Mouse (Mus musculus): ENCODE data around the gene Abhd16a.
"Not testable (repeated sequence)": the region's sequence is repeated elsewhere in the genome, so short reads cannot be mapped to it uniquely, and the experiment has no call there.

The Abhd16a gene

DNA sequence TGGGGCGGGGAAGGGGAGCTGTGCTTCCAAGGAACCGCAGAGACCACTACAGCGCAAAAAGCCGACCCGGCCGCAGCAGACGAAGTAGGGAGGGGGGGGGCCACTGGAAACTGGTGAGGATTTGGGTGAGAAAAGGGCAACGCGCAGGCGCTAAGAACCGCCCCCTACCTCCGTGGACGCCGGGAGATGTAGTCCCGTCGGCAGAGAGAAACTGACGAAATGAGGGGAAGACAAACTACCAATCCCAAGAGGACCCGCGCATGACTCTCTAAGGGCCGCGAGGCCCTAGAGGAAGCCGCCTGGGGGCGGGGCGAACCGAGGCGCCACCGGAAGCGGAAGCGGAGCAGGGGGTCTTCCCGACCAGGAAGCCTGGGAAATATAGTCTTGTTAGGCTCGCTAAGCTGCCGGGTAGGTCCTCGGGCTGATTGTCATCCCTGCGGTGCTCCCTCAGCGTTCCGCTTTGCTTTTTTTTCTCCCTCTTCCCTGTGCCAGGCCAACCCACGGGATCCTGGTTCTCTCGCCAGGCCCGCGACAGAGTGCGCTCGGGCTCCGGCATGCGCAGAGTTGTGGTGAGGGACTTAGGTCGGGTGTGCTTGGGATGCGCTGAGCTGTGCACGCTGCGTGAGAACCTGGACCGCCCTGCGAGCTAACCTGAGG is 32.2 kb downstream of the Abhd16a start, which contains the start of gene Gpank1:
Gene Gpank1 (plus strand): TSS at position 313 of the 657 bp plus-strand sequence.
- DNase-seq (ENCODE audit: low spot score): peak; percentile 91

DNA sequence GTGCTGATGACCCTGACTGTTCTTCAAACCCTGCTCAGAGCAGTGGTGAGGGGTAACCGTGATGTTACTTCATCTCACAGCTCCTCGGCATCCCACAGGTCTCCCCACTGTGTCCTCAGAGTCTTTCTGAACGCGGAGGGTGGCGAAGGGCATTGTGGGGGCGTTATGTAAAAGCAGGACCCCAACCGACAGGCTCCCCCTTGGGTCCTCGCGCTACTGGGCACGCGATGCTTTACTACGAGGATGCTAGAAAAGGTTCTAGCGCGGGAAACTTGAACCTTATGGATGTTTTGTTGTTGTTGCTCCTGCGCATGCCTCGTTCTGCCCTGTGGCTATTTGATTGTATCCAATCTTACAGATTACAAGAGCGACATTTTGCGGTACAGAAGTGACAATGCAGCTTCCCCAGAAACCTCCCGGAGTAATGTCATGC is 32.8 kb downstream of the Abhd16a start, which contains the start of gene Csnk2b:
Gene Csnk2b (minus strand): TSS at position 183 of the 433 bp plus-strand sequence.
- DNase-seq (ENCODE audit: low spot score): no peak

DNA sequence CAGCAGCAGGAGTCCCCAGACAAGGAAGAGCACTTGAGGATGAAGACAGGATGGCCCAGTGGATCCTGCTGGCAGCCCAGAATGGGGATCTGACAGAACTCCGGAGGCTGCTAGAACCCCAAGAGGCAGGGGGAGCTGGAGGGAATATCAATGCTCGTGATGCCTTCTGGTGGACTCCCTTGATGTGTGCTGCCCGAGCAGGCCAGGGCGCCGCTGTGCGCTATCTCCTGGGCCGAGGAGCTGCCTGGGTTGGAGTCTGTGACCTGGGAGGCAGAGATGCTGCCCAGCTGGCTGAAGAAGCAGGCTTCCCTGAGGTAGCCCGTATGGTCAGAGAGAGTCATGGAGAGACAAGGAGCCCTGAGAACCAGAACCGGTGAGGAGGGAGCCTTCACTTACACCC is 34.2 kb downstream of the Abhd16a start:
- not testable (repeated sequence) for DNase-seq (ENCODE audit: low spot score)

DNA sequence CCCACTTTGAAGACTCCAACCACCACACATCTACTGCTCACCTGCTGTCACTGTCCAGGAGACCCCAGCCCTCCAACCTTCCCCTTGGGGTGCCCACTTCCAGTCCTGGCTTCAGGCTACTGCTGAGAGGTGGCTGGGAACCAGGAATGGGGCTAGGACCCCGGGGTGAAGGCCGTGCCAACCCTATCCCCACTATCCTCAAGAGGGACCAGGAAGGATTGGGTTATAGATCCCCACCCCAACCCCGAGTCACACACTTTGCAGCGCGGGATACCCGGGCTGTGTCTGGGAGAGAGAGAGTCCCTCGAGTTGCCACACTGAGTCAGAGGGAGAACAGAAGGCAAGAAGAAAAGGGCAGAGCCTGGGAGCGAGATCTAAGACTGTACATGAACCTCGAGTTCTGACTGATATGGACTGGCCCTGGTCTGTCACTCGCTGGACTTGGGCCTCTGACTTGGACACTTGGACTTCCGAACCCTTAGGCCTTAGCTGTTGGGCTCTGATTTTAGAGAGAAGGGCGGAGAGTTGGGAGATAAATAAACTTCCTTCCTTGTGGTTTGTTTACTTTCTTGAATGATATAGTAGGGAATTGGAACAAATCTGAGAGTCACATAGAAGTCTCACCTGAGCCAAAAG is 35.3 kb downstream of the Abhd16a start:
- DNase-seq (ENCODE audit: low spot score): not testable (repeated sequence)

DNA sequence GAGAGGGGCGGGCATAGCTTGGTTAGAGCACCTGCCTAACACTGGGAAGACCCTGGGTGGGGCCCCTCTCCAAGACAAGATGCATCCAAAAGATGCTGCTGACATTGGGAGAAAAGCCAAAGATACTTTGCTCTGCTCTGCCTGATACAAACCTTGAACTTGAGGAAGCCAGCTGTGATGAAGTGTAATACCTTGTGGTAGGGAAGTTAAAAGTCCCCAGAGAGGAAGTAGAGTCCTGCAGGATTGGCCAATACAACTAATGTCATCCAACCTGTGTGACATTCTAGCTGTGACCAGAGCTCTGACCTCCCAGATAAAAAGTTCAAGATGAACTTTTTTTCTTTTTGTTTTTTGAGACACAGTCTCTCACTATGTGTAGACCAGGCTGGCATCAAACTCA is 36.0 kb downstream of the Abhd16a start:
- no peak for DNase-seq (ENCODE audit: low spot score)

DNA sequence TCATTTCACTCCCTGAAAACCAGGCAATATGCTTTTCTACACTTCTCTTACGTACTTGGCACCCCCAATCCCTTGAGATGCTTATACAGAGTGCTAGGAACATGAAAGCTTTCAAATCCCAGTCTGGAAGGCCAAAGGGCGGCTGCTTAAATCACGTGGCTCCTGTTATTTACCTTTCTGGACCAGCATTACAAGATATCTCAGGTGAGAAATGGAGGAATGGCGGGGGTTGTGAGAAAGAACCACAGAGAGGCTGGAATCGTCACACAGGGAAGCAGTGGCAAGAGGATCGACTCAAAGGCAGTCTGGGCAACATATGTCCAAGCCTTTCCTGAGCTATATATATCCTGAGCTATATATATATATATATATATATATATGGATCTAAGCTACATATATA is 36.5 kb downstream of the Abhd16a start:
- no peak for DNase-seq (ENCODE audit: low spot score)

DNA sequence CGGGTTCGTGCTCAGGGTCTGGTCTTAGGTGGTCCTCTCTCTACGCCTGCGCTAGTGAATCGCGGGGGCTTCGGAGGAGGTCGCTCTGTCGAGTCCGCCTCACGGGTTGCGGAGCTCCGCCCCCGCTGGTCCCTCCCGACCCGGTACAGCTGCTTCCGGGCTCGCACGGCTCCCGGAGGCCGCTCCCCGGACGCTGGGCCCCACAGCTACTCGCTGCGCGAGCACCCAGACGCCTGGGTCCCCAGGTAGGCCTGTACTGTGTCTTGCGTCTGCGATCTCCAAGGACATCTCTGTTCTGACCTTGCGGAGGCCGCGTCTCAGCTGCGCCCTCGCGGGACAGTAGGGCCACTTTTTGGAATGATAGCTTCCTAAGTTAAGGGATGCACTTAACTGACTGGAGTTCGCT is 37.1 kb downstream of the Abhd16a start, which contains the start of gene D17H6S53E:
Gene D17H6S53E (plus strand): TSS at position 168 of the 406 bp plus-strand sequence.
- DNase-seq (ENCODE audit: low spot score): peak; percentile 61

DNA sequence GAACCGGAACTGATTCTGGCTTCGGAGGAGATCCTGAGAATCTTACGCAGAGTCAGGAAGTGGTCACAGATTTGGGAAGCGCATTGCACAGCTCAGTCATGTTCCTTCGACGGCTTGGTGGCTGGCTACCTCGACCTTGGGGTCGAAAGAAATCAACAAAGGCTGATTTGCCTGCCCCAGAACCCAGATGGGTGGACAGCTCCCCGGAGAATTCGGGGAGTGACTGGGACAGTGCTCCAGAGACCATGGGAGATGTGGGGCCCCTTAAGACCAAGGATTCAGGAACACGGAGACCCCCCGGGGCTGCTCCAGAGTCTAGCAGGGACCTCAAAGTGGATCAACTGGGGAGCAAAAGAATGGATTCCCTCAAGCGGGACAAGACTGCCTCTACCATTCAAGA is 38.0 kb downstream of the Abhd16a start:
- DNase-seq (ENCODE audit: low spot score): no peak

DNA sequence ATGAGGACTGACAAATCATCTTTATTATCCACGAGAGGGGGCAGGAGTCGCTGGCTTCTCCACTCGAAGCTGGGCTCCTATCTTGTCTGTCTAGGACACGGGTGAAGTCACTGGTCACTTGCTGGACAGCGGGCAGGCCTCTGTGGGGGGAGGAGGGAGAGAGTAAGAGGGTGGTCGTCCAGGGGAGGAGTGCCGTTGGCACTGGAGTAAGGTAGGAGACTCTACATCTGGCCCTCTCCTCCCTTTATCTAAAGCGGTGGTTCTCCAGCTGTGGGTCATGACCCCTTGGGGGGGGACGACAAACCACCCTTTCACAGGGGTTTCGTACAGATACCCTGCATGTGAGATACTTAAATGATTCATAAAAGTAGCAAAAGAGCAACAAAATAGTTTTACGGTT is 39.9 kb downstream of the Abhd16a start:
- no peak for DNase-seq (ENCODE audit: low spot score)

DNA sequence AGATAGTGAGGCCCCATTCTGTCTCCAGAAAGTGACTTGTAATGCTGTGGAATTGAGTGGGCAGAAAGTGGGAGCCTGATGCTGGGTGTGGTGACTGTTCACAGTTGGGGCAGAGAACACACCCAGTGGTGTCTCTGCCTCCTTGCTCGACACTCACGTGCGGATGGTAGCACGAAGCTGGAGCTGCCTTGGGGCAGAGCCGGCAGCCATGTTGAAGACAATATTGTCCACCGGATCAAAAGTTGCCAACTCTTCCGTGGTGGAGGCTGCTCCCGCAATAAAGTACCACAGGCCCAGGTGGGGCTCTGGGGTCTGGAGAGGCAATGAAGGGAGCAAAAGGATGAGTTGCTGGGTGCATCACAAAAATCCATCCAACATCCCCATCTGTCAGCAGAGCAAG is 42.0 kb downstream of the Abhd16a start:
- DNase-seq (ENCODE audit: low spot score): no peak

DNA sequence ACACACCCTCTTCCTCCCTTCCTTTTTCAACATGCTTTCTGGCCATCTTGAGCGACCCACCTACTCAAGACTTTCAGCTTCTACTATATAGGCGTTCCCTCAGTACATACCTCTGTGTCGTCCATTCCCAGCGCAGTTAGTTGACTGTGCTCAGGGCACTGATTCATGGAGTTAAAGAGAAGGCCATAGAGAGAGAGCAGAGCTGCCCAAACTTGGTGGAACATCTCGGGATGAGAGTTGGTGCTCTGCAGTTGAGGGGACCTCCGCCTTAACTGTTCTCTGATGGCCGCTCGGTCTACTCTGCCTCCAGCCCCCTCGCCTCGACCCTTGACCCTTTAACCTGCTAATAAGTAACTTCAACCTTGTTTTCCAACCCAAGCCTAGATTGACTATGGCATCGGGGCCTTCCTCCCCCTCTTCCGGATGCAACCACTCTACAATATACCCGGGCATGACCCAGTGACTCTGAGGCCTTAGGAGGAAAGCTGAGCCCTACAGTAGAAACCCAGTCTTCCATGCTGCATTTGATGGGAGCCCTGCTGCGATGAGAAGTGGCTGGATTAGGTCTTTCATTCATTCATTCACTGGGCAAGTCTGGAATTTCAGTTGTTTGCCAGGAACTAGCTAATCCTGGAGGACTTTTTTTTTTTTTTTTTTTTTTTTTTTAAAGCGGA is 42.6 kb downstream of the Abhd16a start, which contains the start of gene Apom:
Gene Apom (minus strand): TSS at position 551 of the 674 bp plus-strand sequence.
- no peak for DNase-seq (ENCODE audit: low spot score)

DNA sequence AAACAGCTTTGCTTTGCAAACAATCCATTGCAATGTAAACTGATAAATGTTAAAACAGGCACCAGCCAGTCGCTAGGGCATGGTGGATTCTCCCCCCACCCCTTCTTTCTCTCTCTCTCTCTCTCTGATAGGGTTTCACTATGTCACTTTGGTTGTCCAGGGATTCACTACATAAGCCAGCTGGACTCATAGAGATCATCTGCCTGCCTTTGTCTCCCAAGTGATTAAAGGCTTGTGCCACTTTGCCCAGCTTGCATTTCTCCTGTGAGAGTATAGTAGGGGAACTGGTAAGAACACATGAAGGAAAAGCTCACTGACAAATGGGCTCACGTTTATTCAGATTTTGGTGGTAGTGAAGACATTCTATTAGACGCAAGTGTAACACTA is 43.1 kb downstream of the Abhd16a start:
- no peak for DNase-seq (ENCODE audit: low spot score)

DNA sequence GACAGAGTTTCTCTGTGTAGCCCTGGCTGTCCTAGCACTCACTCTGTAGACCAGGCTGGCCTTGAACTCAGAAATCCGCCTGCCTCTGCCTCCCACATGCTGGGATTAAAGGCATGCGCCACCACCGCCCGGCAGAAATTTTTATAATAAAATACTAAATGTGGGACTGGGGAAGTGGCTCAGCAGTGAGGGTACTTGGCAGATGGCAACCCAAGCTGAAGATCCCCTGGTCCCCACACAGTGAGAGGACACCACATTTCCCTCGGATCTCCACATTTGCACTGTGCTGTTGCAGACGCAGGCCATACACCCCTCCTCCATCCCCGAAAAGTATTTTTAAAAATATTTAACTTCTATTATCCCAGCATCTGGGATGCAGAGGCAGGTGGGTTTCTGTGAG is 44.5 kb downstream of the Abhd16a start:
- no peak for DNase-seq (ENCODE audit: low spot score)

DNA sequence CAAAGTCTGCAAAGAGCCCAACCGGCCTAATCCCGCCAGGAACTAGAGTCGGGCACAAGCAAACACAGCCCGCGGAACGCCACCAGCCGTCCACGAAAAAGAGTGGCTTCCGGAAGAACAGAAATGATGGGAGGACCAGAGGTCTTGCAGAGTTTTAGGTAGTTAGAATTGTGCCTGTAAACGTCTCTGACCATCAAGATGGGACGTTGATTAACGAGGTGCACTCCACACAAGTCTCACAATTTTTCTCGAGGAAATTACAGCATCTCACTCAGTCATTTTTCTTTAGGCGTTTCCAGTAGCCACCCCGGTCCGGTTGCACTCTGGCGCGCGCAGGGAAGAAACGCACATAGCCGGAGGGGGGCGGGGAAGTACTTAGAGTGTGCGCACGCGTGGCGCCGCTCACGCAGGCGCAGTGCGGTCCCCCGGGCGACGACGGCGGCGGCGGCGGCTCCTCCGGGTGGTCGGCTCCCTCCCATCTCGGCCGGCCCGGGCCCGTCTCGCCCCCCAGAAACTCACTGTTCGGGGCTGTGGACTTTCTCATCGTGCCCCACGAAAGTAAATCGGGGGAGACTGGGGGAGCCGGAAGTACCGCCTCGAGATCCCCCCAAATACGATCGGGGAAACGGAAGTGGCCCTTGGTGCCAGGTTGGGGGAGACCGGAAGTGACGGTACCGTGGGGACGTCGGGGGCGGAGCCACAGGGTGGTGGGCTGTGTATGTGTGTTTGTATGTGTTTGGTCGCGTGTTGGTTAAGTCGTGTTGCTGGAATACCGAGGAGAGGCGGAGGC is 45.9 kb downstream of the Abhd16a start, which contains the start of gene Bag6:
Gene Bag6 (plus strand): TSS at position 378 of the 790 bp plus-strand sequence.
- DNase-seq (ENCODE audit: low spot score): peak; percentile 95

DNA sequence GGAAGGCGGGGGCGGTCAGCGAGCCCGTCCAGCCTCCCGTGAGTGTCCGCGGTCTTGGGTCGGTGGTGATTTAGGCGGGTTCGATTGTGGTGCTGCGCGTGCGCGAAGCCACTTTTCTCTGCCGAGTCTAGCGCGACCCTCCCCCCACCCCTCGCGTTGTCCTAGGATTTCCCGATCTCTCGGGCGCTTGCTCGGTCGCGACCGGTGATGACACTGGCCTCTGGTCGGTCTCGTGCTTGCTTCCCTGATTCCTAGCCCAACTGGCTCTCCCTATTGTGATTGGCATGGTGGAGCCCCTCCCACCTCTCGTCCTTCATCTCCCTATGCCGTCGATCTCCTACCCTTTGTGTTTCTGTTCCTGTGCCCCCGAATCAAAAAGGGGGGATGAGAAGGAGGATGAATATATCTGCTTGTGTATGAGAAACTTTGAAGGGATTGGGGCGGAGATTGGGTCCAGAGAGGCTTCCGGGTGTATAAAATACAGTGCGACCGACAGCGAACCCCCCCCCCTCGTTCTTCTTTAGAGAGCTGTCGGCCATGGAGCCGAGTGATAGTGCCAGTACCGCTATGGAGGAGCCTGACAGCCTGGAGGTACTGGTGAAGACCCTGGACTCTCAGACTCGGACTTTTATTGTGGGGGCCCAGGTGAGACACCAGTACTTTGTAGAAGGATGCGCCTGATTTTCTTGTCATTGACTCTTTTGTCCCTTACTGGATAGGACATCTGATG is 46.7 kb downstream of the Abhd16a start:
- DNase-seq (ENCODE audit: low spot score): no peak

DNA sequence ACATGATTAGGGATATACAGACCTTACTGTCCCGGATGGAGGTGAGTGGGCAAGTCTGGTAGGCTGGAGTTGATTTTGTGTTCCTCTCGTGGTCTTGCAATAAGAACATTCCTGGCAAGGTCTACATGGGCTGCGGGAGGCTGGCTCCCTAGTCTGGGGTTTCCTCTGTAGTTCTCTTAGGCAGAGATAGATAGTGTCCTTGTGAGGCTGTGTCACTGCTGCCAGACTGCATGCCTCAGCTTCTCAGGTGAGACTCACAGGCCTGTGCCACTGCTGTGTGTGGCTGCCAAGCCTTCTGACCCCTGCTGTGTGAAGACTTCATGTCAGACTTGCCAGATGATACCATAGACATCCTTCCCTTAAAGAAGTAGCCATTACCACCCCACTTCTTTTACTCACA is 50.2 kb downstream of the Abhd16a start:
- no peak for DNase-seq (ENCODE audit: low spot score)

DNA sequence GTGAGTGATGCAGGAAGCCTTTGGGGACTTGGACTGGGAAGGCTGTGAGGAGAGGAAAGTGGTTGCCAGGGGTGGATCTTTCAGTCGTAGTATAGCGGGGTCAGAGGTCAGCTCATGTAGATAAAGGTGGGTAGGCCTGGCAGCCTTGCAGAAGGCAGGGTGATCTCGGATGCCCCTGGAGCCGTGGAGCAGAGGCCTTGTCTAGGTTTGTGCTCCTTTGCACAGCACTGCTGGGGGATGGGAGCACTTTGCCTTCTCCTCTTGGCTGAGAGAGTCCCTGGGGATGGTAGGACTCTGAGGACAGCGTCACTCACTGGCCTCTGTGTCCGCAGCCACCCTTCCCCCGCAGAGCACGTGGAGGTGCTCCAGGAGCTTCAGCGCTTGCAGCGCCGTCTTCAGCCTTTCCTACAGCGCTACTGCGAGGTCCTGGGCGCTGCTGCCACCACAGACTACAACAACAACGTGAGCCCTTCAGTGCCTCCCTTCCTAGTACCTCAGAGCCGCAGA is 51.5 kb downstream of the Abhd16a start:
- no peak for DNase-seq (ENCODE audit: low spot score)

DNA sequence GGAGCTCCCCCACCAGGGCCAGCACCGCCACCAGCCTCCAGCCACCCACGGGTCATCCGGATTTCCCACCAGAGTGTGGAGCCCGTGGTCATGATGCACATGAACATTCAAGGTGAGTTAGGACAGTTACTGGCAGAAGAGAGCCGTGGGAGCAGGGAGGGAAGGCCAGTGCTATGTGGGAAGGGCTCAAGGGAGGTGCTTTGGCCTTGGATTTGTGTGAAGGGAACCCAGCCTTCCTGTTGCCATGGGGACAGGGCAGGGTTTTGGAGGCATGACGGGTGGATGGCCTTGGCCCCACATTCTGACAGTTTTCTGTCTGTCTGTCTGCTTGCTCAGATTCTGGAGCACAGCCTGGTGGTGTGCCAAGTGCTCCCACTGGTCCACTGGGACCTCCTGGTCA is 52.9 kb downstream of the Abhd16a start:
- DNase-seq (ENCODE audit: low spot score): no peak

DNA sequence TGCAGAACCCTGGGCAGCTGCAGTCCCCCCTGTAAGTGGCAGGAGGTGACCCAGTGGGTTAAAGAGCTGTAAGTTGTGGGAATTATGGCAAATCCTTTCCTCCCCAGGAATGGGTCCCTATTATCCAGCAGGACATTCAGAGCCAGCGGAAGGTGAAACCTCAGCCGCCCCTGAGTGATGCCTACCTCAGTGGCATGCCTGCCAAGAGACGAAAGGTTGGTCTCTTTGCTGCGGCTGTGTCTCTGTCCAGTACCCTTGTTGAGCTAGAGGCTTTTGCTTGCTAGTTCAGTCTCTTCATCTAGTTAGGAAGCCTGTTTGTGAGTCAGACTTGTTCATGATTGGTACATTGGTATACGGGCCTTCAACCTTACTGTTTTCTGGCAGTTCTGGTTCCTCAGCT is 57.1 kb downstream of the Abhd16a start:
- no peak for DNase-seq (ENCODE audit: low spot score)

DNA sequence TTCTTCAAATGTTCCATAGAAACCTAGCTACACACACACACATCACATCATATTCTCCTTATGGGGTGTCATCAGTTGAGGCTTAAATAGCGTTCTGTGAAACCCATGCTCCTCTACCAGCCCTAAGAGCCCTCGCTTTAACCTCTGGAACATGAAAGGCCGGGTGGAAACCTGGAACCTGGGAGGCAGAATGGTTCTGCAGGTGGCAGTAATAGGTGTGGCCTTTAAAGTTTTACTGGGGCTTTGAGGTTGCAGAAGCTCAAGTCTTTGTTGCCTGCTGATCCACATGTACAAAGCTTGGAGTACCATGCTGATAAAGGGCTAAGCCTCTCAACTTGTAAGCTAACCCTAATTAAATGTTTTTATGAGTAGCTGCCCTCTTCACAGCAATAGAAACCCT is 58.3 kb downstream of the Abhd16a start:
- no peak for DNase-seq (ENCODE audit: low spot score)

Data from spleen, adult 12 weeks (tissue).